Mouse (Mus musculus): Measurements from ENCODE around the gene Pphln1.

DNA sequence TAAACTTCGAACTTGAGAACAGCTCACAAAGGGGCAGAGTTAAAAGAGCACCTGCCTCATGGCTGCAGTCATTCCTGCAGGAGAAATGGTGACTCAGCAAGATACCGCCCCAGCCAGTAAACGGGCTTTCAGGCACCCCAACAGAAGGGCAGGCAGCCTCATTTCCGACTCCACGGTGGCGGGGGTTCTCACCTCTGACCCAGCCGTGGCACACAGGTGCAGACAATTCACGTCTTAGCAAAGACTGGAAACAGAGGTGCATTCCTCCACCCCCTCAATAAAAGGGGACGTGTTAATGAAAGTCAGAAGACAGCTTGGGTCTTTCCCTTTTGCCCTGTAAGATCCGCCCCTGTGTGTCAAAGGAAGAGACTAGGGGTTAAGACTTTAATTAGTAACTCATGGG lies 115.8 kb downstream of the Pphln1 start:
- TF ChIP-seq CTCF (IDR thresholded peaks at IDR 0.05; ENCODE audit: extremely low read depth, insufficient read length, insufficient replicate concordance, low read depth, low read length) (no peak), POLR2A (IDR thresholded peaks at IDR 0.05; ENCODE audit: low read depth, low read length) (no peak)

Data from small intestine, adult 2 months (tissue).